Mouse (Mus musculus) lung, embryonic 14.5 days (tissue): ENCODE results near the gene Gm17304. TPM values are rescaled to one million over a fixed set of nuclear protein-coding genes. Genes with fewer than 3 reads are reported as not detected.
A peak's percentile ranks its signal among the peaks of the same experiment; 100 is the strongest.

Experiments used
- ATAC-seq: fragments of 200-750 bp; cut with Nextera tagmentation; 2 replicates; pipeline ENCODE4 v1.8.0; 2017; ENCODE audit warnings: mild to moderate bottlenecking, moderate TSS enrichment, moderate library complexity; ENCODE audit not compliant: insufficient read depth
- DNase-seq: peaks from one replicate; pipeline ENCODE4 v3.0.0-alpha.2; 2015
- H3K27ac ChIP-seq: fragments of 300-500 bp; sonication (generic); 2 replicates; pipeline ENCODE4 v1.5.1; 2014; ENCODE audit warnings: low read depth, mild to moderate bottlenecking, moderate library complexity
- H3K27me3 ChIP-seq: fragments of 300-500 bp; sonication (generic); 2 replicates; pipeline ENCODE4 v1.6.1; 2014; ENCODE audit warnings: low read length, control low read depth; ENCODE audit not compliant: insufficient read depth
- H3K36me3 ChIP-seq: fragments of 300-500 bp; sonication (generic); 2 replicates; pipeline ENCODE4 v1.6.1; 2014; ENCODE audit warnings: control low read depth; ENCODE audit not compliant: insufficient read depth
- H3K4me1 ChIP-seq: fragments of 300-500 bp; sonication (generic); 2 replicates; pipeline ENCODE4 v1.6.1; 2014; ENCODE audit warnings: antibody characterized with exemption, control low read depth; ENCODE audit not compliant: insufficient read depth
- H3K4me2 ChIP-seq: fragments of 300-500 bp; sonication (generic); 2 replicates; pipeline ENCODE4 v1.6.1; 2014; ENCODE audit warnings: mild to moderate bottlenecking
- H3K4me3 ChIP-seq: fragments of 300-500 bp; sonication (generic); 2 replicates; pipeline ENCODE4 v1.5.1; 2014; ENCODE audit warnings: low read depth, low read length
- H3K9ac ChIP-seq: fragments of 300-500 bp; sonication (generic); 2 replicates; pipeline ENCODE4 v1.6.1; 2014
- H3K9me3 ChIP-seq: fragments of 300-500 bp; sonication (generic); 2 replicates; pipeline ENCODE4 v1.6.1; 2016; ENCODE audit warnings: low read depth, low read length, control low read depth
- CTCF ChIP-seq: IDR thresholded peaks from 2 replicates; pipeline ENCODE4 v1.5.1; 2016; ENCODE audit warnings: antibody characterized with exemption, low read depth
- WGBS: fragments of 180-500 bp; shearing (Covaris S2); extraction: QIAGEN DNeasy Blood & Tissue Kit; methylation state at CpG from one replicate; pipeline ENCODE4 v1.1.7; 2014; 5-methylcytosine and 5-hydroxymethylcytosine counted together
- polyA plus RNA-seq: library from polyadenylated mRNA; unstranded; fragments of >200 nt; fragmentation: Nextera tagmentation; extraction: Ambion mirVana; gene quantifications from 2 replicates; pipeline ENCODE4 v1.2.1, GENCODE M21; 2014

Gene Gm17304
- polyA plus RNA-seq, 1 experiment from 2014 or later, result not detected

DNA sequence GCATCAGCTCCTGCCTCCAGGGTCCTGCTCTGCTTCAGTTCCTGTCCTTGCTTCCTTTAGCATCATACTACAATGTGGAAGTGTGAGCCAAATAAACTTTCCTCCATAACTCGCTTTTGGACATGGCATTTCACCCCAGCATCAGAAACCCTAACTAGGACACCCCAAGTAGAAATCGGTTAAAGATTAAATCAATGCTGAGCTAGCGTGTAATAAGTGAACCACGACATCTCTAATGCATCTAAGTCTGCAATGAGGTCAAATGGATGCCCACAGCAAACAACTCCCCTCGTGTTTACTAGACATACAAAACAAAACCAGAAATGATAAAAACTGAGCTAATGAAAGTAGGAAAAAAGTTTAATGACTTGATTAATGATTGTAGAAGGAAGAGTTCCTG is 4.5 kb upstream of the Gm17304 start:
- H3K27me3 ChIP-seq, result no peaks in the 10 kb centered on the region
- WGBS, result 89% methylated on average over 5 of the region's 5 CpGs
- no peak overlapping the region for H3K4me2 ChIP-seq
- DNase-seq (no peak), ATAC-seq (no peak)
- TF ChIP-seq CTCF, result no peak
- no peak overlapping the region for H3K27ac ChIP-seq
- H3K4me1 ChIP-seq, result no peaks in the 10 kb centered on the region
- H3K36me3 ChIP-seq, result peaks cover 16% of the 10 kb centered on the region; the same call in 1 of the 2 replicates
- no peaks in the 10 kb centered on the region for H3K9me3 ChIP-seq
- no peak overlapping the region for H3K4me3 ChIP-seq
- H3K9ac ChIP-seq, result no peak overlapping the region

- H3K4me3 ChIP-seq, result no peak overlapping the region
- no peak for ATAC-seq
- no peaks in the 10 kb centered on the region for H3K9me3 ChIP-seq
- H3K27me3 ChIP-seq, result no peaks in the 10 kb centered on the region
- no peaks in the 10 kb centered on the region for H3K4me1 ChIP-seq
- DNase-seq, result no peak
- no peak overlapping the region for H3K27ac ChIP-seq
- no peak overlapping the region for H3K4me2 ChIP-seq
- H3K36me3 ChIP-seq, result peaks cover 15% of the 10 kb centered on the region; the same call in 1 of the 2 replicates
- TF ChIP-seq CTCF, result no peak
- 84% methylated on average over 6 of the region's 6 CpGs for WGBS
- H3K9ac ChIP-seq, result no peak overlapping the region
Measured at GRCm38 (mm10) chr5:106605096-106605495, 3.8 kb upstream of the Gm17304 start.

GRCm38 (mm10) chr5:106607081-106607480 is 1.8 kb upstream of the Gm17304 start:
- DNase-seq, result peak; percentile 14
- Histone ChIP-seq H3K9me3 (no peaks in the 10 kb centered on the region), H3K4me2 (no peak overlapping the region), H3K4me3 (no peak overlapping the region), H3K27ac (no peak overlapping the region), H3K9ac (no peak overlapping the region), H3K27me3 (no peaks in the 10 kb centered on the region), H3K4me1 (no peaks in the 10 kb centered on the region), H3K36me3 (peaks cover 11% of the 10 kb centered on the region)
- ATAC-seq, result no peak
- 48% methylated on average over 5 of the region's 5 CpGs for WGBS
- TF ChIP-seq CTCF, result no peak

DNA sequence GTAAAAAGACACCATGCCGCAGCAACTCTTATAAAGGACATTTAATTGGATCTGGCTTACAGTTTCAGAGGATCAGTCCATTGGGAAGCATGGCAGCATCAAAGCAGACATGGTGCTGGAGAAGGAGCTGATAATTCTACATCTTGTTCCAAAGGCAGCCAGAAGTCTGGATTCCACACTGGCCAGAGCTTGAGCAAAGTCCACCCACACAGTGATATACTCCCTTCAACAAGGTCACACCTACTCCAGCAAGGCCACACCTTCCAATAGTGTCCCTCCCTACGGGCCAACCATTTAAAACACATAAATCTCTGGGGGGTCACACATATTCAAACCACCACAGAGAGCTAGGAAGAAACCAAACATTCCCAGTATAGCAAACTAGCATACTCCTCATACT is 3.3 kb downstream of the Gm17304 start:
- no peaks in the 10 kb centered on the region for H3K9me3 ChIP-seq
- ATAC-seq (no peak), DNase-seq (no peak)
- no peak overlapping the region for H3K9ac ChIP-seq
- 87% methylated on average over 2 of the region's 2 CpGs for WGBS
- TF ChIP-seq CTCF, result no peak
- no peaks in the 10 kb centered on the region for H3K4me1 ChIP-seq
- no peak overlapping the region for H3K4me3 ChIP-seq
- H3K27ac ChIP-seq, result no peak overlapping the region
- H3K36me3 ChIP-seq, result peaks cover 26% of the 10 kb centered on the region
- no peaks in the 10 kb centered on the region for H3K27me3 ChIP-seq
- H3K4me2 ChIP-seq, result no peak overlapping the region

DNA sequence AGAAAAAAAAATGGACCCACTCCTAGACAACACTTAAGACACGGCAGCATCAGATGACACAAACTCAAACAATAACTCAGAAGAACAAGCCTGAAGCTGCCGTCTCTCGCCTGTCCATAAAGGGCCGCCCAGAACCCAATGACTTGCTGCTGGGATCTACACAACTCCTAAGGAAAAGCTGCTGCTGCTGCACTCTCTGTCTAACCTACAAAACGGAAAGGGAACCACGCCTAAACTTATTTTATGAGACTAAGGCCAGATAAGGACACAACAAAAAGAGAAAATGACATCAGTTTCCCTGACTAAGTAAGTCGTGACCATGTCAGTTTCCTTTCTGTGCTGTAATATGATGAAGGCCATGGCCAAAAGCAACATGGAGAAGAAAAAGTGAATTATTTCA is 5.7 kb downstream of the Gm17304 start:
- Histone ChIP-seq H3K4me3 (no peak overlapping the region), H3K9ac (no peak overlapping the region), H3K4me1 (no peaks in the 10 kb centered on the region), H3K27me3 (no peaks in the 10 kb centered on the region), H3K36me3 (peaks cover 34% of the 10 kb centered on the region), H3K4me2 (no peak overlapping the region), H3K27ac (no peak overlapping the region), H3K9me3 (no peaks in the 10 kb centered on the region)
- no peak for TF ChIP-seq CTCF
- DNase-seq, result no peak
- ATAC-seq, result no peak
- WGBS, result 68% methylated on average over 7 of the region's 7 CpGs

GRCm38 (mm10) chr5:106615006-106615405 is 6.1 kb downstream of the Gm17304 start:
- Histone ChIP-seq H3K4me3 (no peak overlapping the region), H3K36me3 (peaks cover 35% of the 10 kb centered on the region), H3K4me1 (no peaks in the 10 kb centered on the region), H3K9ac (no peak overlapping the region), H3K27ac (no peak overlapping the region), H3K27me3 (no peaks in the 10 kb centered on the region), H3K4me2 (no peak overlapping the region), H3K9me3 (no peaks in the 10 kb centered on the region)
- no peak for DNase-seq
- no peak for TF ChIP-seq CTCF
- 82% methylated on average over 2 of the region's 2 CpGs for WGBS
- no peak for ATAC-seq

GRCm38 (mm10) chr5:106620446-106620845 is 11.5 kb downstream of the Gm17304 start:
- Histone ChIP-seq H3K4me2 (no peak overlapping the region), H3K4me3 (no peak overlapping the region), H3K9me3 (no peaks in the 10 kb centered on the region), H3K36me3 (peaks cover 61% of the 10 kb centered on the region), H3K4me1 (no peaks in the 10 kb centered on the region), H3K27ac (no peak overlapping the region), H3K27me3 (no peaks in the 10 kb centered on the region), H3K9ac (no peak overlapping the region)
- ATAC-seq (no peak), DNase-seq (no peak)
- WGBS, result 93% methylated on average over 6 of the region's 6 CpGs
- no peak for TF ChIP-seq CTCF

DNA sequence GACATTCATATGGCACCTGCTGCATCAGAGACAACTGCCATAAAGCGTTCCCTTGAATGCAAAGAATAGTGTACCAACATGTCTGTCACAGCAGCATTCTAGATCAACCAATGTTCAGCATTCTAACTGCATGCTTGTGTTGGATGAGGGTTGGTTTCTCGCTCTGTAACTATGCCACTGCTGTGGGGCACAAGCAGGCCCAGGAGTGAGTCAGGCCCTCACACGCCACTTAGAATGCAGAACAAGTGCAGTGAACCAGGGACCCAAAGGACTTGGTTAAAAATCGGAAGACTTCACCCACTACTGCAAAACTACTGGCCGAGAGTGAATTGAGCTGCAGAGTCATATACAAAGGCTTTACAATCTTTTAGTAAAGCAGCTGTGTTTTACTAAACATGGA is 13.3 kb downstream of the Gm17304 start:
- H3K9ac ChIP-seq, result no peak overlapping the region
- no peak overlapping the region for H3K27ac ChIP-seq
- DNase-seq (no peak), ATAC-seq (no peak)
- no peaks in the 10 kb centered on the region for H3K4me1 ChIP-seq
- no peak overlapping the region for H3K4me3 ChIP-seq
- no peaks in the 10 kb centered on the region for H3K9me3 ChIP-seq
- H3K4me2 ChIP-seq, result no peak overlapping the region
- TF ChIP-seq CTCF, result no peak
- H3K27me3 ChIP-seq, result no peaks in the 10 kb centered on the region
- peaks cover 70% of the 10 kb centered on the region for H3K36me3 ChIP-seq
- 88% methylated on average over 5 of the region's 5 CpGs for WGBS
